Mouse (Mus musculus): ENCODE measurements around the gene Sys1.

DNA sequence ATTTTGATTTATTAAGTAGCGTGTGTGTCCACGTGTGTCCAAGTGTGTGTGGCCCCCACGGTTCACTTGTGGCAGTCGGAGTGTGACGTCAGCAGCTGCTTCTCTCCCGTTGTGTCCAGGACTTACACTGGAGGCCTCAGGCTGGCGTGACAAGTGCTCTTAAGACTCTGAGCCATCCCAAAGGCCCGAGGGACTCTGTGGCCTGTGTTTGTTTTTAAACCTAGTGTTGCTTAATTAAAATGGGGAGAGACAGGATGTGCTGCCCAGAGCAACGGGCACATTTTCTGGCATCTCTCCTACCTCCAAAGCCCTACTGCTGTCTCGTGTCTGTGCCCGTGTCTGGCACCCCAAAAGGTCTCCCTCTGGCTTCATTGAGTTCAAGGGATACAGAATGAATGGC lies 33.3 kb upstream of the Sys1 start:
- TF ChIP-seq CTCF (IDR thresholded peaks at IDR 0.05; ENCODE audit: low read depth, low read length) (no peak), POLR2A (IDR thresholded peaks at IDR 0.05; ENCODE audit: insufficient read depth, low read length) (no peak)

All from ES-Bruce4 (cell line).